Mouse (Mus musculus) neural tube, embryonic 13.5 days (tissue): ENCODE measurements around the gene Gm10961. TPM values are rescaled to one million over a fixed set of nuclear protein-coding genes. Genes with fewer than 3 reads are reported as not detected.

Experiments
- ATAC-seq: fragments of 200-750 bp; cut with Nextera tagmentation; 2 replicates; pipeline ENCODE4 v1.8.0; 2017; ENCODE audit warnings: low read depth, mild to moderate bottlenecking, moderate TSS enrichment, moderate library complexity
- H3K27ac ChIP-seq: fragments of 300-500 bp; sonication (generic); replicated peaks from 2 replicates; pipeline ENCODE4 v1.5.1; 2015; ENCODE audit warnings: moderate library complexity, mild to moderate bottlenecking, inconsistent platforms
- H3K27me3 ChIP-seq: fragments of 300-500 bp; sonication (generic); 2 replicates; pipeline ENCODE4 v1.6.1; 2015; ENCODE audit warnings: mild to moderate bottlenecking, inconsistent platforms
- H3K36me3 ChIP-seq: fragments of 300-500 bp; sonication (generic); 2 replicates; pipeline ENCODE4 v1.6.1; 2015; ENCODE audit warnings: mild to moderate bottlenecking, inconsistent platforms
- H3K4me1 ChIP-seq: fragments of 300-500 bp; sonication (generic); replicated peaks from 2 replicates; pipeline ENCODE4 v1.6.1; 2015; ENCODE audit warnings: inconsistent platforms
- H3K4me2 ChIP-seq: fragments of 300-500 bp; sonication (generic); 2 replicates; pipeline ENCODE4 v1.6.1; 2015; ENCODE audit warnings: inconsistent platforms, mild to moderate bottlenecking, moderate library complexity
- H3K4me3 ChIP-seq: fragments of 300-500 bp; sonication (generic); 2 replicates; pipeline ENCODE4 v1.5.1; 2015; ENCODE audit warnings: mild to moderate bottlenecking, inconsistent platforms
- H3K9ac ChIP-seq: fragments of 300-500 bp; sonication (generic); 2 replicates; pipeline ENCODE4 v1.6.1; 2015; ENCODE audit warnings: moderate library complexity, mild to moderate bottlenecking, inconsistent platforms
- H3K9me3 ChIP-seq: fragments of 300-500 bp; sonication (generic); 2 replicates; pipeline ENCODE4 v1.6.1; 2016; ENCODE audit warnings: inconsistent platforms
- WGBS: fragments of 180-500 bp; shearing (Covaris S2); methylation state at CpG from one replicate; pipeline ENCODE4 v1.1.7; 2015; 5-methylcytosine and 5-hydroxymethylcytosine counted together
- polyA plus RNA-seq: library from polyadenylated mRNA; unstranded; fragments of >200 nt; fragmentation: Nextera tagmentation; extraction: Ambion mirVana; gene quantifications from 2 replicates; pipeline ENCODE4 v1.2.1, GENCODE M21; 2015

Gene Gm10961
- polyA plus RNA-seq, 1 experiment from 2014 or later = not detected

GRCm38 (mm10) chr3:107671509-107671908 is 40.4 kb downstream of the Gm10961 start:
- Histone ChIP-seq H3K9ac (no peak overlapping the region), H3K27ac (no peak overlapping the region), H3K4me2 (no peak overlapping the region), H3K36me3 (peaks cover 87% of the 10 kb centered on the region), H3K9me3 (no peaks in the 10 kb centered on the region), H3K4me1 (no peaks in the 10 kb centered on the region), H3K4me3 (no peak overlapping the region), H3K27me3 (no peaks in the 10 kb centered on the region)
- 93% methylated on average over 2 of the region's 2 CpGs for WGBS
- no peak for ATAC-seq

DNA sequence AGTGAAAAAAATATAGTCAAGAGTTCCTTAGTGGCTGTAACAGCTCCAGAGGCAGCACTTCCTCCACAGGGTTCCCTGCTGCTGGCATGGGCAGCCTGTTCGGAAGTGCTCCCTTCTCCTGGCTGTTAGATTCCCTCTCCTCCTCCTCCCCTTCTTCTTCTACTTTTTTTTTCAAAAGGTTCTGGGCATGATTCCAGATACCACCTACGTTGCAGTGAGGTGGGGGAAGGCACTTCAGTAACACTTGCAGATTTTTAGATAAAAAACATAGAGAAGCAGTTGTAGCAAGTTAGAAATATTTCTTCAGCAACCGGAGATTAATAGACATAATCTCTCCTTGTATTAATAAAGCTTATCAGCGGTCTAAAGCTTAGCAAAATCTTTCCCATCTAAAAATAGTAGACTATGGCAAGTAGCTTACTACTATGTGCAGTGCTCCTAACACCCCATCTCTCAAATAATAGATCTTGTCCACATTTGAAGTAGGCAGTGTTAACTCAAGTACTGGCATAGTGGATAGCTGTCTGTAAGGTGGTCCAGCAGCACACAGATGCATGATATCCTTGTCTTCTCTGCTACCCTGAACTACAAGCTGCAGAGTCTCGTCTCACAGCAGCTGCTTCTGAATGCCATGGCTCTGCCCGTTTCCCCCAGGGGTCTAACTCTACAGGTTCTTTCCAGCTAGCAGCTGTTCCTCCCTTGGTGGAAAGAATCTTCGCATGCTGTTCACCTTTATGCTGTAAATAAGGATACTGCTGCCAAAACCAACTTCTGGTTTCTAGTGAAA is 49.9 kb downstream of the Gm10961 start:
- H3K9me3 ChIP-seq = no peaks in the 10 kb centered on the region
- H3K27me3 ChIP-seq = no peaks in the 10 kb centered on the region
- 0 out of 2 replicates have a peak overlapping the region, but pooled peaks have one; percentile 1 for H3K4me2 ChIP-seq
- peaks cover 2% of the 10 kb centered on the region for H3K36me3 ChIP-seq
- H3K4me1 ChIP-seq = peaks cover 40% of the 10 kb centered on the region
- peak overlapping the region; percentile 35 for H3K27ac ChIP-seq
- ATAC-seq = peak; percentile 63
- no peak overlapping the region for H3K9ac ChIP-seq
- WGBS = 35% methylated on average over 7 of the region's 7 CpGs
- no peak overlapping the region for H3K4me3 ChIP-seq

Other genes starting within 250 kb of the Gm10961 start
- gene Kcnc4, start 171.8 kb upstream of the Gm10961 start, polyA plus RNA-seq = 1.8 TPM in 2 replicates
- 8.1 and 8.7 TPM in 2 replicates for gene Slc6a17, start 113.3 kb upstream of the Gm10961 start, polyA plus RNA-seq
- not detected in 2 replicates for gene Ubl4b, start 76.2 kb upstream of the Gm10961 start, polyA plus RNA-seq
- gene Alx3, start 36.3 kb upstream of the Gm10961 start, polyA plus RNA-seq = 0.58 TPM in 1 of 2 replicates, not detected in the other
- gene Strip1, start 372 bp downstream of the Gm10961 start, polyA plus RNA-seq = 128 and 133 TPM in 2 replicates
- 100 and 109 TPM in 2 replicates for gene Ahcyl1, start 65.2 kb downstream of the Gm10961 start, polyA plus RNA-seq
- 7.9 and 8.4 TPM in 2 replicates for gene Csf1, start 129.1 kb downstream of the Gm10961 start, polyA plus RNA-seq
- not detected in 2 replicates for gene Eps8l3, start 245.9 kb downstream of the Gm10961 start, polyA plus RNA-seq